Mouse (Mus musculus) hindbrain, embryonic 12.5 days (tissue): ENCODE measurements around the gene Zmym4. TPM values are rescaled to one million over a fixed set of nuclear protein-coding genes. Genes with fewer than 3 reads are reported as not detected.
A peak's percentile ranks its signal among the peaks of the same experiment; 100 is the strongest.

Experiments used
- ATAC-seq: fragments of 200-750 bp; cut with Nextera tagmentation; 2 replicates; pipeline ENCODE4 v1.8.0; 2017; ENCODE audit warnings: moderate TSS enrichment; ENCODE audit not compliant: low FRiP score
- H3K27ac ChIP-seq: fragments of 300-500 bp; sonication (generic); 2 replicates; pipeline ENCODE4 v1.5.1; 2016; ENCODE audit warnings: mild to moderate bottlenecking
- H3K27me3 ChIP-seq: fragments of 300-500 bp; sonication (generic); 2 replicates; pipeline ENCODE4 v1.6.1; 2016; ENCODE audit warnings: mild to moderate bottlenecking
- H3K36me3 ChIP-seq: fragments of 300-500 bp; sonication (generic); 2 replicates; pipeline ENCODE4 v1.6.1; 2016; ENCODE audit warnings: mild to moderate bottlenecking
- H3K4me1 ChIP-seq: fragments of 300-500 bp; sonication (generic); 2 replicates; pipeline ENCODE4 v1.6.1; 2016
- H3K4me2 ChIP-seq: fragments of 300-500 bp; sonication (generic); replicated peaks from 2 replicates; pipeline ENCODE4 v1.6.1; 2016; ENCODE audit warnings: mild to moderate bottlenecking
- H3K4me3 ChIP-seq: fragments of 300-500 bp; sonication (generic); 2 replicates; pipeline ENCODE4 v1.5.1; 2016; ENCODE audit warnings: mild to moderate bottlenecking
- H3K9ac ChIP-seq: fragments of 300-500 bp; sonication (generic); 2 replicates; pipeline ENCODE4 v1.6.1; 2016; ENCODE audit warnings: mild to moderate bottlenecking, moderate library complexity
- H3K9me3 ChIP-seq: fragments of 300-500 bp; sonication (generic); replicated peaks from 2 replicates; pipeline ENCODE4 v1.6.1; 2016; ENCODE audit warnings: mild to moderate bottlenecking
- WGBS: fragments of 180-500 bp; shearing (Covaris S2); methylation state at CpG from one replicate; pipeline ENCODE4 v1.1.7; 2016; 5-methylcytosine and 5-hydroxymethylcytosine counted together
- polyA plus RNA-seq: library from polyadenylated mRNA; unstranded; fragments of >200 nt; fragmentation: Nextera tagmentation; extraction: Ambion mirVana; gene quantifications from 2 replicates; pipeline ENCODE4 v1.2.1, GENCODE M21; 2016

Zmym4 gene
- polyA plus RNA-seq, 1 experiment from 2014 or later = 46.0 TPM

DNA sequence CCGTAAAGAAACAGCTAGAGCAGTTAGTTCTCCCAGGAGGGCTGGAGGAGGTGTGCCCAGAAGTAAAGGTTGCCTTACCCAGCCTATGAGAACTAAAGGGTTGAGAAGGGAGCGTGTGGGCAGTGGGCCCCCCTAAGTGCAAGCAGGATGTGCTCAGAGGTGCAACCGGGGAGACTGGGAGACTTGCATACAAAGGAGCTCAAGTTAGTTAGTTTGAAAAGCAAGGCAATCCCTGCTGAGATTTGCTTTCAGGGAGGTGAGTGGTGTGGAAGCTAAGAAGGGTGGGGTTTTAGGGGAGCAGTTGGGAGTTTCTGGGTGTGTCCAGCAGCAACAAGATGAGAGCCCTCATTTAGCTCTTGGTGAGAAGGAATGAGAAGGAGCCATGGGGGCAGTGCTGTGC is 125.0 kb downstream of the Zmym4 start:
- Histone ChIP-seq H3K4me1 (peaks cover 3% of the 10 kb centered on the region; the same call in 1 of the 2 replicates), H3K36me3 (peaks cover 58% of the 10 kb centered on the region), H3K27me3 (no peaks in the 10 kb centered on the region), H3K27ac (no peak overlapping the region), H3K4me2 (no peak overlapping the region), H3K9me3 (no peaks in the 10 kb centered on the region), H3K9ac (no peak overlapping the region), H3K4me3 (no peak overlapping the region)
- 48% methylated on average over 3 of the region's 3 CpGs for WGBS
- ATAC-seq = no peak

DNA sequence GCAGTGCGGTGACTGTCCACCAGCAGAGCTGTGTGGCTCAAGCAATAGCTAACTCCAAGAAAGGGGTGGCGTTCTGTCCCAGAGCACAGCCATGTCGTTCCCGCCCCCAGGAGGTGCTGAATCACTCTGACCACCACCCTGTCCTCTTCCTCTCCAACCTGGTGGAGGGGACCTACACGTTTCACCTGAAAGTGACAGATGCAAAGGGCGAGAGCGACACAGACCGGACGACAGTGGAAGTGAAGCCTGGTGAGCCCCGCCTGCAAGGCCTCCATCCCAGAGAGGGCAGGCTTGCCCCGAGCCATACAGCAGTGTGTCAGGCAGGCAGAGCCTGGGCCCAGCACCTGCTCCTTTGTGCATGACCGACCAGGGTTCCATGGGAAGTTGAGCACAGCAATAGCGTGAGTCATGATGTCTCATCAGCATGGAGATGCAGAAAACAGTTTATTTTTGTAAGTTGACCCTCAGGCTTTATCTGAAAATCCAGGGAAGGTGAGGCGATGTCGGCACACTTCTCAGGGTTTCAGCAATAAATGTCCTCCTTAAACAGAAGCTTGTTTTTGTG is 126.9 kb downstream of the Zmym4 start:
- no peaks in the 10 kb centered on the region for H3K9me3 ChIP-seq
- 88% methylated on average over 15 of the region's 15 CpGs for WGBS
- H3K36me3 ChIP-seq = peaks cover 52% of the 10 kb centered on the region
- H3K27ac ChIP-seq = no peak overlapping the region
- H3K9ac ChIP-seq = no peak overlapping the region
- H3K27me3 ChIP-seq = no peaks in the 10 kb centered on the region
- ATAC-seq = no peak
- no peak overlapping the region for H3K4me3 ChIP-seq
- peaks cover 6% of the 10 kb centered on the region; the same call in 1 of the 2 replicates for H3K4me1 ChIP-seq
- no peak overlapping the region for H3K4me2 ChIP-seq

DNA sequence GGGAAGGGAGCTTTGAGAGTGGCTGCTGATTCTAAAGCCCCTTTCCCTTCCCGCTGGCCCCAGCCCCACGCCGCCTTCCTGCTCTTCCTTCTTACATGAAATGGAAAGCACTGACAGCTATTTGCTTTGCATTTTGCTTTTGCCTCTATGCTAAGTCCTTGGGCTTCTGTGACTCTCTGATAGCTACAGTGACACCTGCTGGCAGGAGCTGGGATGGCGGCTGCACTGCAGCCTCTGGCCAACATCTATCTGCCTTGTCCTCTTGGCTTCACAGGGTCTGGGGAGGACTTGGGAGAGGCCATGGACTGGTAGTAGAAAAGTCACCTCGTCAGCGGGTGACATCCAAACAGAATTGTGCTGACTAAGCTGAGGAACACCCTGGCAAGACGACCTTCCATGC is 128.1 kb downstream of the Zmym4 start:
- H3K27ac ChIP-seq = no peak overlapping the region
- 14% methylated on average over 7 of the region's 7 CpGs for WGBS
- ATAC-seq = no peak
- no peak overlapping the region for H3K4me2 ChIP-seq
- H3K9me3 ChIP-seq = no peaks in the 10 kb centered on the region
- no peak overlapping the region for H3K4me3 ChIP-seq
- peaks cover 6% of the 10 kb centered on the region; the same call in 1 of the 2 replicates for H3K4me1 ChIP-seq
- peaks cover 58% of the 10 kb centered on the region for H3K36me3 ChIP-seq
- no peak overlapping the region for H3K9ac ChIP-seq
- H3K27me3 ChIP-seq = no peaks in the 10 kb centered on the region

DNA sequence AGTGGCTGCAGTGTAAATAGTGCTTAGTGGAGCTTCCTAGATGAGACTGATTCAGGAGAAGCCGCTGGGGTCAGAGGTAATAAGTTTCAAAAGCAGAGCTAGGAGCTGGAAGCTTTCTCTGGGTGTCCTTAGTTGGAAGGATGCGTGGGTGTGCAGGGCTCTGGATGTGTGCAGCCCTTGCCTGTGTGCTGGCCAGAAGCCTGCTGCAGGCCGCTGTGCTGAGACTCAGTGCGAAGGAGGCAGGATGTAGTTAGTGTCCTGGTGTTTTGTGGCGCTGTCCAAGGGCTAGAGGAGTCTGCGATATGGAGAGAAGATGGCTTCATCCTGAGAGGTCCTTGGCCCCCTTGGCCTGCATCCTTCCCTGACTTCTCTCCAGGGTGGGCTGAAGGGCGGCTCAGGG is 129.1 kb downstream of the Zmym4 start:
- ATAC-seq = no peak
- Histone ChIP-seq H3K36me3 (peaks cover 58% of the 10 kb centered on the region), H3K4me1 (peaks cover 6% of the 10 kb centered on the region; the same call in 1 of the 2 replicates), H3K4me2 (no peak overlapping the region), H3K9ac (no peak overlapping the region), H3K9me3 (no peaks in the 10 kb centered on the region), H3K27ac (no peak overlapping the region), H3K27me3 (no peaks in the 10 kb centered on the region), H3K4me3 (no peak overlapping the region)
- WGBS = 81% methylated on average over 7 of the region's 7 CpGs

DNA sequence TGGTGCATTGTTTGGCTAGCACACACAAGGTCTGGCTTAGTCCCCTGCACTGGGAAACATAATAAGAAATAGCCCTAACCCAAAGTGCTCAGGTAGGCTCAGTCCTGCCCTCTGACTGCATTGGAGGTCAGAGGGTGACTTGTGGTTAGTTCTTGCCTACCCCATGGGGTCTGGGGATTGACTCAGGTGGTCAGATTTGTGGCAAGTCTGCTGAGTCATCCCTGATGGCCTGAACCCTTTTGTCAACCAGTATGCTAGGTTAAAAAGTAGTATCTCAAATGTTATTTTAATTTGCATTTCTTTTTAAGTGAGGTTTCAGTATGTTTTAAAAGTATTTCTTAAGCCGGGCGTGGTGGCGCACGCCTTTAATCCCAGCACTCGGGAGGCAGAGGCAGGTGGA is 136.8 kb downstream of the Zmym4 start:
- ATAC-seq = no peak
- Histone ChIP-seq H3K4me3 (no peak overlapping the region), H3K27me3 (no peaks in the 10 kb centered on the region), H3K4me1 (no peaks in the 10 kb centered on the region), H3K9me3 (no peaks in the 10 kb centered on the region), H3K4me2 (no peak overlapping the region), H3K27ac (no peak overlapping the region), H3K36me3 (peaks cover 59% of the 10 kb centered on the region), H3K9ac (no peak overlapping the region)
- WGBS = 98% methylated on average over 5 of the region's 5 CpGs

DNA sequence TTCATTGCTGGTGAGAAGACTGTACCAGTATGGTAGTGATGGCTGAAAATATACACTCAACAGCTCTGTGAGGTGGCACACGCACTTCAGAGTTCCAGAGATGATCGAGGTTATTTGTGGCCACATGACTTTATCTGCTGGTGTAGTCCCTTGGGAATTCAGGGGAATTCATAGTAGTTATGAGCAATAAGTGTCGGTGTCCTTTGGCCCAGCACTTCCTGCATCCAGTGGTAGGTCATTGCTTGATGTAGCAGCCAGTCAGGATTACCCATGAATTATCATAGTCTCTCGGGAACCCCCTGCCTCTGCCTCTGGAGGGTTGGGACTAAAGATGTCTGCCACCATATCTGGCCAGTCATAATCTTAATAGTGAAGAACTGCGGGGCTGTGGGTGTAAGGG is 144.0 kb downstream of the Zmym4 start:
- Histone ChIP-seq H3K27me3 (no peaks in the 10 kb centered on the region), H3K4me1 (no peaks in the 10 kb centered on the region), H3K4me2 (no peak overlapping the region)

DNA sequence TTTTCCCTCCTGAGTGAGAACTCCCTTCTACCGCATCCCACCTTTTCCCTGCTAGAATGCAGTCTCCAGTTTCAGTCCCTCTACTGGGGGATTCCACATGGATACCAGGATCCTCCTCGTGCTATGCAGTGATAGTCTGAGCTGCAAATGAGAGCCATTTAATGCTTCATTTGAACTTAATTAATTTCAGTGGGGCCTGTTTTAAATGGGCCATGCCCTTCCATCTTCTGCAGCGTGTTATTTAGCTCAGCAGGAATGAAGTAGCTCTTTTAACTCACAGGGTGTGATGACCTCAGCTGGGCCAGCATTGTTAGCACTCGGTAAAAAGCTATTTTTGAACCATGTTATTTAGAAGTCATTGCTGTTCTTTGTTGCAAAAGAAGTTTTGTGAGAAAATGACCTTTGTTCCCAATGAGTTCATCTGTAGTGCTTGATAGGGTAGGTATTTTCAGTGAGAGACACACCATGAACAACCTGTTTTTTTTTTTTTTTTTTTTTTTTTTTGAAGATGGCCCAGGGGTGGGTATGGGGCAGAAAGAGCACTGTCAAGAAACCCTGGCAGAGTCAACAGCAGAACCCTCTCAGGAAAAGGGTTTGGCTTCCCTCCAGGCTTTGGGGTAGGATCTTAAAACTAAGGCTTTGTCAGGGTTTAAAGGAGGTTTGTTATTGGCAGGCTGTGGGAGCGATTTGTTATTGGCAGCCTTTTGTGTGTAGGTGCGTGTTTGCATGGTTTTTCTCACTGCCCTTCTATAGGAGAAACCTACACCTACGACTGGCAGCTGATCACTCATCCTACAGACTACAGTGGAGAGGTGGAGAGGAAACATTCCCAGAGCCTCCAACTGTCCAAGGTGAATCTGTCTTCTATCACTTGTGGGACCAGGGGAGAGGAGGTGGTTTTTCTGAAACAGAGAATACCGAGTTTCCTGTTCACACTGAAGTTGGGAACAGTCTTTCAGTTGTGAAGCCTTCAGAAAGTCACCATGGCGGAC is 144.7 kb downstream of the Zmym4 start:
- peaks cover 37% of the 10 kb centered on the region for H3K36me3 ChIP-seq
- no peaks in the 10 kb centered on the region for H3K9me3 ChIP-seq
- H3K4me1 ChIP-seq = no peaks in the 10 kb centered on the region
- H3K4me3 ChIP-seq = no peak overlapping the region
- H3K27ac ChIP-seq = no peak overlapping the region
- H3K4me2 ChIP-seq = no peak overlapping the region
- H3K9ac ChIP-seq = no peak overlapping the region
- no peaks in the 10 kb centered on the region for H3K27me3 ChIP-seq
- WGBS = 64% methylated on average over 9 of the region's 9 CpGs
- ATAC-seq = no peak

More for the DNA sequence above, 144.0 kb downstream of the Zmym4 start:
- Histone ChIP-seq H3K9me3 (no peaks in the 10 kb centered on the region), H3K4me3 (no peak overlapping the region), H3K9ac (no peak overlapping the region), H3K36me3 (peaks cover 32% of the 10 kb centered on the region), H3K27ac (no peak overlapping the region)
- no peak for ATAC-seq
- WGBS = 90% methylated on average over 5 of the region's 5 CpGs

DNA sequence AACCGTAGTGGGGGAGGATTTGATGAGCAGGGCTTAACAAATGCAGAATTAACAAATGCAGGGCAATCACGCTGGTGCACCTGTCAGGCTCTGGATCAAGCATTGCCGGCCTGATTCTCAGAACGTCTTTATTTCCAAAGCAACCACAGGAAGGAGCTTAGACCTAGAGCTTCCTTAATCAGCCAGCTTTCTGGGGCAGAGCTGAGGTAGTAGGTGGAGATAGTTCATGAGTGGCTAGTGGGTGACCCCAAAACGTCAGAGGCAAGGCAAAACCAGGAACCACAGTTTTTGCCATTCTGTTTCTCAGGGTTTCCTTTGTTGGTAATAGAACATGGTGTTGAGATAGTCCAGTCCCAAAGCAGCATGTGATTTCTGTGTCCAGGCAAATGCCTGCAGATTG is 153.1 kb downstream of the Zmym4 start:
- WGBS = 74% methylated on average over 5 of the region's 5 CpGs
- Histone ChIP-seq H3K27ac (peak overlapping the region; percentile 40; the same call in 1 of the 2 replicates), H3K4me1 (peaks cover 5% of the 10 kb centered on the region; the same call in 1 of the 2 replicates), H3K36me3 (peaks cover 47% of the 10 kb centered on the region), H3K9me3 (no peaks in the 10 kb centered on the region), H3K9ac (no peak overlapping the region), H3K4me2 (no peak overlapping the region), H3K27me3 (no peaks in the 10 kb centered on the region), H3K4me3 (no peak overlapping the region)
- no peak for ATAC-seq

DNA sequence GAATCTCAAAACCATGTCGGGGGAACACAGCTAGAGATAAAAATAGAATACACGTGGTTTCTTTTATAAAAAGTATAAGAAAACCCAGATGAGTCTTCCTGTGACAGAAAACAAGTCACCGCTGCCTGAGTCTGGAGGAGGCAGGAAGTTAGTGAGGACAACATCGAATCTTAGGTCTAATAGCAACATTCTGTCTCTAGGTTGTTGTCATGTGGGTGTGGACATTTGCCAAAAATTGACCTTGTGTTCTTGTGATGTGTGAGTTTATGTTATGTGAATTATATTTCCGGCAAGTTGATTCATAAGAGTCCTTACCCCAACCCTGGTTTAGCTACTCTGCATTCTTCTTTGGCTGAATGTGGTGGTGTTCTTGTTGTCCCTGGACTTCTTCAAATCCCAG is 154.7 kb downstream of the Zmym4 start:
- 85% methylated on average over 5 of the region's 5 CpGs for WGBS
- H3K36me3 ChIP-seq = peaks cover 40% of the 10 kb centered on the region
- no peaks in the 10 kb centered on the region for H3K9me3 ChIP-seq
- H3K4me2 ChIP-seq = no peak overlapping the region
- H3K4me1 ChIP-seq = peaks cover 5% of the 10 kb centered on the region; the same call in 1 of the 2 replicates
- H3K4me3 ChIP-seq = no peak overlapping the region
- no peak for ATAC-seq
- H3K9ac ChIP-seq = no peak overlapping the region
- no peak overlapping the region for H3K27ac ChIP-seq
- H3K27me3 ChIP-seq = no peaks in the 10 kb centered on the region

Other genes starting within 250 kb of the Zmym4 start
- 0.77 and 0.93 TPM in 2 replicates for gene Tfap2e, start 231.9 kb downstream of the Zmym4 start, polyA plus RNA-seq
- 54.3 and 62.6 TPM in 2 replicates for gene Ncdn, start 214.7 kb downstream of the Zmym4 start, polyA plus RNA-seq
- 35.3 and 38.6 TPM in 2 replicates for gene AU040320, start 214.6 kb downstream of the Zmym4 start, polyA plus RNA-seq
- gene Sfpq, start 53.2 kb upstream of the Zmym4 start, polyA plus RNA-seq = 178 and 204 TPM in 2 replicates
- gene Zmym1, start 93.0 kb upstream of the Zmym4 start, polyA plus RNA-seq = 25.7 and 27.0 TPM in 2 replicates
- 36.0 and 41.1 TPM in 2 replicates for gene Zmym6, start 109.2 kb upstream of the Zmym4 start, polyA plus RNA-seq
- gene Tmem35b, start 155.6 kb upstream of the Zmym4 start, polyA plus RNA-seq = 19.8 and 20.0 TPM in 2 replicates
- 12.5 and 13.3 TPM in 2 replicates for gene Dlgap3, start 201.1 kb upstream of the Zmym4 start, polyA plus RNA-seq